Mouse (Mus musculus) limb, embryonic 15.5 days (tissue): ENCODE measurements around the gene Zfp46. TPM values are rescaled to one million over a fixed set of nuclear protein-coding genes. Genes with fewer than 3 reads are reported as not detected.
A peak's percentile ranks its signal among the peaks of the same experiment; 100 is the strongest.

ENCODE experiments used
- ATAC-seq: fragments of 200-750 bp; cut with Nextera tagmentation; 2 replicates; pipeline ENCODE4 v1.8.0; 2017; ENCODE audit warnings: low read depth, moderate TSS enrichment; ENCODE audit not compliant: insufficient number of reproducible peaks, low FRiP score, low TSS enrichment
- H3K27ac ChIP-seq: fragments of 300-500 bp; sonication (generic); 2 replicates; pipeline ENCODE4 v1.5.1; 2015; ENCODE audit warnings: moderate library complexity, mild to moderate bottlenecking, inconsistent platforms
- H3K27me3 ChIP-seq: fragments of 300-500 bp; sonication (generic); 2 replicates; pipeline ENCODE4 v1.6.1; 2015; ENCODE audit warnings: inconsistent platforms
- H3K36me3 ChIP-seq: fragments of 300-500 bp; sonication (generic); 2 replicates; pipeline ENCODE4 v1.6.1; 2015; ENCODE audit warnings: inconsistent platforms
- H3K4me1 ChIP-seq: fragments of 300-500 bp; sonication (generic); 2 replicates; pipeline ENCODE4 v1.6.1; 2015; ENCODE audit warnings: inconsistent platforms
- H3K4me2 ChIP-seq: fragments of 300-500 bp; sonication (generic); 2 replicates; pipeline ENCODE4 v1.6.1; 2015; ENCODE audit warnings: mild to moderate bottlenecking, inconsistent platforms
- H3K4me3 ChIP-seq: fragments of 300-500 bp; sonication (generic); 2 replicates; pipeline ENCODE4 v1.5.1; 2015; ENCODE audit warnings: mild to moderate bottlenecking, inconsistent platforms
- H3K9ac ChIP-seq: fragments of 300-500 bp; sonication (generic); 2 replicates; pipeline ENCODE4 v1.6.1; 2015; ENCODE audit warnings: inconsistent platforms
- H3K9me3 ChIP-seq: fragments of 300-500 bp; sonication (generic); 2 replicates; pipeline ENCODE4 v1.6.1; 2016; ENCODE audit warnings: inconsistent platforms
- WGBS: fragments of 180-500 bp; shearing (Covaris S2); methylation state at CpG from one replicate; pipeline ENCODE4 v1.1.7; 2015; 5-methylcytosine and 5-hydroxymethylcytosine counted together
- polyA plus RNA-seq: library from polyadenylated mRNA; unstranded; fragments of >200 nt; fragmentation: Nextera tagmentation; extraction: Ambion mirVana; gene quantifications from 2 replicates; pipeline ENCODE4 v1.2.1, GENCODE M21; 2015

Gene Zfp46
- 25.0 and 25.9 TPM in 2 replicates for polyA plus RNA-seq

DNA sequence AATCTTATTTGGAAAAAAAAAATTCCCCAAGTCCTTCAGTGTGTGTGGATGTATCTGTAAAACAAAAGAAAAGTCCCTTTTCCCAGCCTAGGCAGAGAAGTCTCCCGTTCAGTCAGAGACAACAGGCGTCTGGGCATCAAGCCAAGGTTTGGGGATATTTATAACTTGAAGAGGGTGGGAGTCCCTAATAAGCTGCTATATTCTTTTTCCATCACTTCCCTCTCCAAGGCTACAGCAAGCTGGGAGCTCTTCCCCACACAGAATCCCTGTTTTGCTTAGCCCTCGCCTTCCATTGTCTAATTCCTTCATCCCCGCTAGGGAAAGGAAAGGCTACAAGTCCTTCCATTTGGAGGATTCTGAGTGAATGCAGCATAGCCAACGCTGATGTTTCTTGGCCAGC, at the start of gene Zfp46:
Gene Zfp46 (plus strand): TSS at position 229 of the 400 bp plus-strand sequence.
- Histone ChIP-seq H3K4me2 (peak within 1 kb of the TSS; percentile 84), H3K9ac (peak within 1 kb of the TSS; percentile 47), H3K27ac (peak within 1 kb of the TSS; percentile 95), H3K36me3 (peaks cover 24% of the 10 kb centered on the region), H3K9me3 (no peaks in the 10 kb centered on the region), H3K4me3 (peak within 1 kb of the TSS; percentile 68), H3K4me1 (peaks cover 46% of the 10 kb centered on the region), H3K27me3 (no peaks in the 10 kb centered on the region)
- 17% methylated on average over 5 of the region's 5 CpGs for WGBS
- ATAC-seq: peak; percentile 20; the same call in 1 of the 2 replicates

- peak overlapping the region; percentile 24; the same call in 1 of the 2 replicates for H3K4me2 ChIP-seq
- H3K9me3 ChIP-seq: no peaks in the 10 kb centered on the region
- H3K9ac ChIP-seq: no peak overlapping the region
- H3K4me1 ChIP-seq: peaks cover 14% of the 10 kb centered on the region; the same call in 1 of the 2 replicates
- no peak overlapping the region for H3K27ac ChIP-seq
- H3K27me3 ChIP-seq: peaks cover 48% of the 10 kb centered on the region
- H3K4me3 ChIP-seq: no peak overlapping the region
- no peak for ATAC-seq
- 24% methylated on average over 13 of the region's 13 CpGs for WGBS
- peaks cover 82% of the 10 kb centered on the region for H3K36me3 ChIP-seq
Observed at GRCm38 (mm10) chr4:136238669-136239068, 45.8 kb upstream of the Zfp46 start.

DNA sequence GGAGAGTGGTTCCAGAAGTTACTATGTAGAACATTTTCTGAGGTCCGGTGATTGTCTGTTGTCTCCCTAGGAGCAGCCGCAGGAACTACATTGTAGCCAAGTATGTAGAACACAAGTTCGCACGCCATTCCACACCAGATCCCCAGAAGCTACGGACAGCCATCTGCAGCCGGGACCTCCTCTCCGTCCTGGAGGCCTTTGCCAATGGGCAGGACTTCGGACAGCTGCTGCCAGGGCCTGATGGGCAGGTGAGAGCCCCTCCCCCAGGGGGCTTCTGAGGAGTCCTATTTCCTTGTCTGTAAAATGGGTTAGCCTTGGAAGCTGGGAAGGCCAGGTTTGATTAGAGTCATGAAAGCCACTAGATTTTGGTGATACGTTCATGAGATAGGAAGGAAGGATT, 45.4 kb upstream of the Zfp46 start:
- no peaks in the 10 kb centered on the region for H3K9me3 ChIP-seq
- peaks cover 82% of the 10 kb centered on the region for H3K36me3 ChIP-seq
- peaks cover 14% of the 10 kb centered on the region; the same call in 1 of the 2 replicates for H3K4me1 ChIP-seq
- WGBS: 66% methylated on average over 9 of the region's 9 CpGs
- peaks cover 48% of the 10 kb centered on the region for H3K27me3 ChIP-seq
- no peak overlapping the region for H3K9ac ChIP-seq
- no peak overlapping the region for H3K27ac ChIP-seq
- H3K4me3 ChIP-seq: no peak overlapping the region
- no peak overlapping the region for H3K4me2 ChIP-seq
- no peak for ATAC-seq

DNA sequence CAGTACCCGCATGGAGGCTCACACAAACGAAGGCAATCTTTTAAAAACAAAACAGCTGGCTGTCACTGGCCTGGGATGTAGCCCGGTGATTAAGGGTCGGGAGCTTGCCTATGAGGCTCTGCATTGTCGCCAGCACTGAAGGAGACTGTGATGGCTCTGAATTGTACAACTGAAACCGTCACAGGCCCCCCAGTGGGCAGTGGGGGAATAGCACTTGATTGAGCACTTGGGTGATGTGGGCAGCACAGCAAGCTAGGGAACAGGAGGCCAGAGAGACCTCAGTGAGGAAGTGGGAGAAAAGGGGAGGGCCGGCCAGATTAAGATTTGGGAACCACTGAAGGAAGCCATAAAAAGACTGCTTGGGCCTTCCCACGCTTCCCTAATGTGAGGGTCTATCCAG, 44.9 kb upstream of the Zfp46 start:
- Histone ChIP-seq H3K4me1 (peaks cover 14% of the 10 kb centered on the region; the same call in 1 of the 2 replicates), H3K27ac (no peak overlapping the region), H3K27me3 (peaks cover 49% of the 10 kb centered on the region), H3K36me3 (peaks cover 82% of the 10 kb centered on the region), H3K9me3 (no peaks in the 10 kb centered on the region), H3K4me3 (no peak overlapping the region), H3K9ac (no peak overlapping the region), H3K4me2 (no peak overlapping the region)
- no peak; the same call in 1 of the 2 replicates for ATAC-seq
- WGBS: 25% methylated on average over 8 of the region's 8 CpGs

- H3K27ac ChIP-seq: no peak overlapping the region
- 72% methylated on average over 14 of the region's 14 CpGs for WGBS
- no peak overlapping the region for H3K4me2 ChIP-seq
- no peak overlapping the region for H3K9ac ChIP-seq
- no peaks in the 10 kb centered on the region for H3K9me3 ChIP-seq
- no peak for ATAC-seq
- peaks cover 14% of the 10 kb centered on the region; the same call in 1 of the 2 replicates for H3K4me1 ChIP-seq
- peaks cover 84% of the 10 kb centered on the region for H3K36me3 ChIP-seq
- no peak overlapping the region for H3K4me3 ChIP-seq
- H3K27me3 ChIP-seq: peaks cover 54% of the 10 kb centered on the region
Observed at GRCm38 (mm10) chr4:136240123-136240522, 44.4 kb upstream of the Zfp46 start.

GRCm38 (mm10) chr4:136240955-136241354, 43.5 kb upstream of the Zfp46 start:
- WGBS: 63% methylated on average over 8 of the region's 8 CpGs
- no peaks in the 10 kb centered on the region for H3K9me3 ChIP-seq
- H3K36me3 ChIP-seq: peaks cover 82% of the 10 kb centered on the region
- H3K4me1 ChIP-seq: peaks cover 16% of the 10 kb centered on the region
- H3K9ac ChIP-seq: no peak overlapping the region
- H3K27ac ChIP-seq: no peak overlapping the region
- no peak overlapping the region for H3K4me3 ChIP-seq
- H3K27me3 ChIP-seq: peaks cover 61% of the 10 kb centered on the region
- no peak overlapping the region for H3K4me2 ChIP-seq
- no peak for ATAC-seq

- Histone ChIP-seq H3K9ac (no peak overlapping the region), H3K4me3 (no peak overlapping the region), H3K27ac (no peak overlapping the region), H3K9me3 (no peaks in the 10 kb centered on the region), H3K27me3 (peaks cover 61% of the 10 kb centered on the region), H3K4me1 (peaks cover 28% of the 10 kb centered on the region), H3K36me3 (peaks cover 74% of the 10 kb centered on the region), H3K4me2 (no peak overlapping the region)
- no peak for ATAC-seq
- 45% methylated on average over 8 of the region's 8 CpGs for WGBS
Observed at GRCm38 (mm10) chr4:136242065-136242703, 42.3 kb upstream of the Zfp46 start.

- no peaks in the 10 kb centered on the region for H3K9me3 ChIP-seq
- H3K36me3 ChIP-seq: peaks cover 72% of the 10 kb centered on the region
- H3K4me2 ChIP-seq: no peak overlapping the region
- no peak for ATAC-seq
- H3K9ac ChIP-seq: no peak overlapping the region
- no peak overlapping the region for H3K4me3 ChIP-seq
- WGBS: 81% methylated on average over 7 of the region's 7 CpGs
- peaks cover 33% of the 10 kb centered on the region for H3K4me1 ChIP-seq
- peaks cover 60% of the 10 kb centered on the region for H3K27me3 ChIP-seq
- no peak overlapping the region for H3K27ac ChIP-seq
Observed at GRCm38 (mm10) chr4:136242728-136243127, 41.8 kb upstream of the Zfp46 start.

- 59% methylated on average over 7 of the region's 7 CpGs for WGBS
Observed at GRCm38 (mm10) chr4:136244208-136244607, 40.3 kb upstream of the Zfp46 start.

DNA sequence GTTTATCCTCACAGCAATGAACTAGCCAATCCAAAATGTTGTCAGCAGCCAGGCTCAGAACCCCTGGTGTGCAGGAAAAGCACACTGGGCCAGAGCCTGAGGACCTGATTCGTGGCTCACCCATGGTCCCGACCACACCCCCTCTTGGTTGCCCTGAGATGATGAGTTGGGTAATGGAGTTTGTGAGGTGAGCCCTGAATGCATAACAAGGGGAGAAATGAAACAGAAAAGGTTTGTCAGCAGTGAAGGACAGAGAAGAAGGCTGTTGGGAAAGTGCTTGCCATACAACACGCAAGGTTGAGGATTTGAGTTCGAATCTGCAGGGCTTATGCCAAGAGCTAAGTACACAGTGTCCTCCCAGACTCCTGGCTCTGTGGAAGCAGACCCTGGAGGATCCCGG, 38.8 kb upstream of the Zfp46 start:
- WGBS: 46% methylated on average over 5 of the region's 5 CpGs
- no peak for ATAC-seq
- H3K4me2 ChIP-seq: no peak overlapping the region
- peaks cover 45% of the 10 kb centered on the region for H3K4me1 ChIP-seq
- H3K27me3 ChIP-seq: peaks cover 60% of the 10 kb centered on the region
- H3K36me3 ChIP-seq: peaks cover 45% of the 10 kb centered on the region
- no peak overlapping the region for H3K4me3 ChIP-seq
- H3K27ac ChIP-seq: no peak overlapping the region
- H3K9ac ChIP-seq: no peak overlapping the region
- H3K9me3 ChIP-seq: no peaks in the 10 kb centered on the region

More at GRCm38 (mm10) chr4:136244208-136244607, 40.3 kb upstream of the Zfp46 start:
- H3K4me1 ChIP-seq: peaks cover 37% of the 10 kb centered on the region
- no peak overlapping the region for H3K27ac ChIP-seq
- no peak overlapping the region for H3K9ac ChIP-seq
- no peak overlapping the region for H3K4me2 ChIP-seq
- H3K27me3 ChIP-seq: peaks cover 60% of the 10 kb centered on the region
- H3K36me3 ChIP-seq: peaks cover 59% of the 10 kb centered on the region
- no peak for ATAC-seq
- H3K4me3 ChIP-seq: no peak overlapping the region
- no peaks in the 10 kb centered on the region for H3K9me3 ChIP-seq

- Histone ChIP-seq H3K27ac (no peak overlapping the region), H3K36me3 (peaks cover 36% of the 10 kb centered on the region), H3K9me3 (no peaks in the 10 kb centered on the region), H3K4me1 (peaks cover 45% of the 10 kb centered on the region), H3K4me2 (peak overlapping the region; percentile 93), H3K9ac (no peak overlapping the region), H3K4me3 (peak overlapping the region; percentile 48; the same call in 1 of the 2 replicates), H3K27me3 (peaks cover 56% of the 10 kb centered on the region)
- WGBS: 8% methylated on average over 12 of the region's 12 CpGs
- ATAC-seq: no peak
Observed at GRCm38 (mm10) chr4:136246568-136246969, 37.9 kb upstream of the Zfp46 start.

DNA sequence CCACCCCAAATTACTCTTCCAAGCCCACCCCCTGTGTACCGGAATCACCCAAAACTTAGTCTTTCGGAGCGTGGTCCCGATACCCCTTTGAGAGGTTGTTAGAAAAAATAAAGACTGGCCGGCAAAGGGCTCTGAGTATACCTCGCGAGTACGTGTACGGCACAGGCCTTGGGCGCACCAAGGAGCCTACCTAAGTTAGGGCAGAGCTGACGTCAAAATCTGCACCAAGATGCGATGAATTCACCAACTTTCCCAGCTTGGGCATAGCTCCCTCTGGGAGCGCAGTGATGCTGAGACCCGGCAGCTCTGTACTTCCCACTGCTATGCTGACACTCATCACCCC, 37.1 kb upstream of the Zfp46 start:
- Histone ChIP-seq H3K4me2 (peak overlapping the region; percentile 93), H3K9ac (peak overlapping the region; percentile 39; the same call in 1 of the 2 replicates), H3K9me3 (no peaks in the 10 kb centered on the region), H3K4me3 (peak overlapping the region; percentile 48), H3K36me3 (peaks cover 30% of the 10 kb centered on the region), H3K4me1 (peaks cover 45% of the 10 kb centered on the region), H3K27ac (no peak overlapping the region), H3K27me3 (peaks cover 56% of the 10 kb centered on the region)
- no peak for ATAC-seq
- 2% methylated on average over 14 of the region's 14 CpGs for WGBS
